Mouse (Mus musculus) ES-E14 (cell line): ENCODE measurements at regions not wholly inside any gene's neighbourhood (a gene's known extent, or its start where the extent isn't known, plus 50 kb on each side); places are given as distances from the start of the nearest gene placed in this dataset.

Experiments
- HCFC1 ChIP-seq: IDR thresholded peaks from 2 replicates; pipeline ENCODE4 v1.6.1; 2012; ENCODE audit warnings: low read length, inconsistent platforms, borderline replicate concordance; ENCODE audit not compliant: insufficient read depth
- MAFK ChIP-seq: IDR thresholded peaks from 2 replicates; pipeline ENCODE4 v1.6.1; 2014; ENCODE audit warnings: mild to moderate bottlenecking, low read depth, low read length, inconsistent platforms; ENCODE audit not compliant: insufficient read depth
- ZNF384 ChIP-seq: IDR thresholded peaks from 2 replicates; pipeline ENCODE4 v1.6.1; 2012; ENCODE audit warnings: low read depth, low read length, inconsistent platforms

- TF ChIP-seq ZNF384 (no peak), HCFC1 (no peak), MAFK (no peak)
These were observed 476.2 kb upstream of the Kcnd2 start for GRCm38 (mm10) chr6:20739095-20739494.
